Mouse (Mus musculus) c-Kit-positive CD71-positive TER-119-negative erythroid progenitor cells, embryonic 14.5 days (primary cell): ENCODE measurements around the gene Atg4d.
"Not testable (repeated sequence)": the region's sequence is repeated elsewhere in the genome, so short reads cannot be mapped to it uniquely, and the experiment has no call there.

Source experiments
- DNase-seq: peaks from one replicate; pipeline ENCODE4 v3.0.0-alpha.2; 2013; ENCODE audit warnings: low read depth

Atg4d gene

GRCm38 (mm10) chr9:21274336-21274735 is 9.2 kb downstream of the Atg4d start:
- DNase-seq: no peak

GRCm38 (mm10) chr9:21275013-21275710 is 10.1 kb downstream of the Atg4d start:
- no peak for DNase-seq

- no peak for DNase-seq
Observed at GRCm38 (mm10) chr9:21275727-21276126, 10.6 kb downstream of the Atg4d start.

- DNase-seq: no peak
Observed at GRCm38 (mm10) chr9:21276307-21276706, 11.2 kb downstream of the Atg4d start.

- no peak for DNase-seq
Observed at GRCm38 (mm10) chr9:21277776-21278175, 12.7 kb downstream of the Atg4d start.

- DNase-seq: no peak
Observed at GRCm38 (mm10) chr9:21283591-21283990, 18.5 kb downstream of the Atg4d start.

DNA sequence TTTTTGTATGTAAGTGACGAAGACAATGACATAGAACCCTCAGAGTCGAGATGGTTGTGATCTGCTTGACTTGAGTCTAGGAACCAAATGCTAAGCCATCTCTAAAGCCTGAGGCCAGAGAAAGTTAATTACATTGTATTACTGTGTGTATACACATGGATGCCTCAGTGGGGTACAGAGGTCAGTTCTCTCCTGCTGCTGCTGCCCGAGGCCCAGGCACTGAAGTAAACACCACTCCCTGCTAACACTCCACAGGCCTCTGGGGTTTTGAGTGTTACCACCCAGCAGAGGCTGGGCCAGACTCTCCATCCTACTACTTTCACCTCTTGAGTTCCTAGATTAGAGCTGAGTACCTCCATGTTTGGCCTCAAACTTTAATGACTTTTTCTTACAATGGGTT is 18.9 kb downstream of the Atg4d start:
- no peak for DNase-seq

- DNase-seq: no peak
Observed at GRCm38 (mm10) chr9:21286753-21287152, 21.7 kb downstream of the Atg4d start.

DNA sequence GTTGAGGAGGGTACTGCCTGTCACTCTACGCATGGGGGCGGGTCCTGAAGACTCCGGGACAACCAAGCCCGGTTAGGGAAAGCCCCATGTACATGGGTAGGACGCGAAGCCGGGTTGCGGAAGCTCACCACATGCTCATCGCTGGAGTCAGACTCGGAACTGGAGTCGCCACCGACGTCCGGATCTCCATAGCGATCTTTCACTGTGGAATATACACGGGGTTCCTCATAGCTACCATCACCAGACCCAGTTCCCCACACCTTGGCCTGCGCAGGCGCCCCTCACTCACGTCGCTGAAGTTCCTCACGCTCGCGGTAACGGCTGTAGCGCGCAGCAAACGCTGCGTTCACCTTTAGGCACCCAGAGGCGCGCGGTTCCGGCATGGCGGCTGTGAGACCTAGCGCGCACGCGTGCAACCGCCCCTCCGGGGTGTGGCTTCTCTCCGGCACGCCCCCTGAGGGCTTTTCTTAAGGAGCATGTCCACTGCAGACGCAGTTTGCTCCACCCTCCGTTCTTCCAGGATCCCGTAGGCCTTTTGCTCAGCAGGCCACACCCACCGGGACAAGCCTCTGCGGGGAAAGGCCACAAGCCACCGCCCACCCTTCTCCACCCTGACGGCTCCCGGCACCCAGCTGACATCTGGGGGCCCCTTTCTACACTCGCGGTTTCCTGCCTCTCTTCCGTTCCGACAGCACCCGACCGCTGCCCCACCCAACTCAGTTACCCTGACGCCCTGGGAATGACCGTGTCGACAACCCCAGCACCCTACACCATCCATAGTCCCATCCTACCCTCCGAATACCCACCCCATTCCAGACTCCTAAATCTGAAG is 22.7 kb downstream of the Atg4d start, which contains the start of gene Kri1:
TSS of gene Kri1 (minus strand) at position 399 of the 832 bp plus-strand sequence.
- DNase-seq: peak; percentile 98

- no peak for DNase-seq
Observed at GRCm38 (mm10) chr9:21288404-21289336, 23.6 kb downstream of the Atg4d start.

- DNase-seq: no peak
Observed at GRCm38 (mm10) chr9:21289337-21289671, 24.2 kb downstream of the Atg4d start.

- no peak for DNase-seq
Observed at GRCm38 (mm10) chr9:21290589-21290988, 25.5 kb downstream of the Atg4d start.

DNA sequence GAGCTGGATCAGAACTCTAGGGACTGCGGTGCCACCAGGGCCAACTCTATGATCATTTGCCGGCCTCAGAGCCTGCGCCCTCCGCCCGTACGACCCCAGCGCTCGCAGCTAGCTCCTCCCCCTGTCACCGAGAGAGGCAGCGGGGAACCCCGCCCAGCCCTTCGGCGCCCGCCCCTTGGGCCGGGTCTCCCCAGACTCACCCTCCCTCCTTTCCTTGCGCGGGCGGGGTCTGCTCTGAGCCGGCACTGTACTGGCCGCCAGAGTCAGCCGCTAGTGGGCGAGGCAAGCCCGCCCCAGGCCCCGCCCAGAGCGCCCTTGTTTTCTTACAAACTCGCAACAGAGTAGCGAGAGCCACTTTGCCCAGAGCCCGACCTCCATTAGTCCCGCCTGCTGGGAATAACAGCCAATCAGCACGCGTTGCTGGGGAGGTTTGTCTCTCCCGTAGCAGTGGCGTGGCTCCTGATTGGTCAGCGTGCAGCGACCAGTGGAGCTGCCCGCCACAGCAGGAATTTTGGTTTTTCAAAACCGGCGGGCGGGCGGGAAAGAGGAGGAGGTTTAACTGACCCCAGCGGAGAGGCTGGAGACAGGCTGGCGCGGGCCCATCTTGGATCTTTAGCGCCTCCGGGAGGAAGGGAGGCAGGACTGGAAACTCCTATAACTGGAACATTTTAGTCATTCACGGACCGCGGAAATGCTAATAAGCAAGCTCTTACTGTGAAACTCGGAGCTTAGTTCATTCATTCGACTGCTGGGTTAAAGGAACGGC is 26.1 kb downstream of the Atg4d start, which contains the start of gene Cdkn2d:
TSS of gene Cdkn2d (minus strand) at position 386 of the 766 bp plus-strand sequence.
- DNase-seq: peak; percentile 100

DNA sequence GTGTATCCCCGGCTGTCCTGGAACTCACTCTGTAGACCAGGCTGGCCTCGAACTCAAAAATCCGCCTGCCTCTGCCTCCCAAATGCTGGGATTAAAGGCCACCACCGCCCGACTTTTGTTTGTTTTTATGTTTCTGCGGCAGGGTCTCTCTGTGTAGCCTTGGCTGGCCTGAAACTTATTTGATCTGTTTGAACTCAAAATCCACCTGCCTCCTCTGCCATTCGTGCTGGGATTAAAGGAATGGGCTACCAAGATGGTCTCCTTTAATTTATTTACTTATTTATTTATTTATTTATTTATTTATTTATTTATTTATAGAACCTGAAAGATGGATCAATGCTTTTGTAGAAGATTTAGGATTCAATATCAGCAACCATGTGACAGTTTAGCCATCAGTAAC is 26.8 kb downstream of the Atg4d start:
- DNase-seq: not testable (repeated sequence)

- DNase-seq: no peak
Observed at GRCm38 (mm10) chr9:21292271-21292670, 27.2 kb downstream of the Atg4d start.

DNA sequence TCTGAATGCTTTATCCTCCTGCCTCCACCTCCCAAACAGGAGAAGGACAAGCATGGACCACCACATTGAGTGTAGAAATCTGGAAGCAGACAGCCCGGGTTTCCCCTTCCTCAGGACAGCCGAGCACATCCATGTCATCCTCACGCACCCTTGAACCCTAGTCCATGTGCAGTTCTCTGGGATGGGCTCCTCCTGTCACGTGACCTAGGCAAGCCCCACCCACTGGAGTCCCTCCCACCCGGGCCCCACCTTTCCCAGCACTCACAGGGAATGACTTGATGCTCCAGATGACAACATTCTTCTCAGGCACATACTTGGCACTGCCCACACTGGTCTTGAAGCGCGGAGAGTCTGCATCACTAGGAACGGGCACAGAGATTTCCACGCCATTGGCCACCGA is 33.9 kb downstream of the Atg4d start:
- DNase-seq: no peak

DNA sequence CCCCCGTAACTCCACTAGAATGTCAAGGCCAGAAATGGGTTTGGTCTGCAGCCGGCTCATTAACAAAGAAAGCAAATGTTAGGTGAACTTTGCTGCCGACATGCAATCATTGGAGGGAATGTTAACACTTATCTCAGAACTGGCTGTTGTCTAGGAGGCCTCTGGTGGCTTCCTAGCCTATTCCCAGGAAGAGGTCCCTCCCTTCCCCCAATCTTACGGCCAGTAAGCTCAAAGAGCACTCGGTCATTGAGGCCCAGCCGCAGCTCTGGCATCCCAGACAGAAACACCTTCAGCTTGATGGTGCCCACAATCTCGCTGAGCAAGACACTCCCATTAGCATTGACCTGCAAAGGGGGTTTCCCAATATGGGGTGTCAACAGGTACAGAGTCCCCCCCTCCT is 40.0 kb downstream of the Atg4d start:
- no peak for DNase-seq

- peak; percentile 62 for DNase-seq
Observed at GRCm38 (mm10) chr9:21309150-21309741, 44.2 kb downstream of the Atg4d start.

GRCm38 (mm10) chr9:21311695-21312094 is 46.6 kb downstream of the Atg4d start:
- DNase-seq: no peak

DNA sequence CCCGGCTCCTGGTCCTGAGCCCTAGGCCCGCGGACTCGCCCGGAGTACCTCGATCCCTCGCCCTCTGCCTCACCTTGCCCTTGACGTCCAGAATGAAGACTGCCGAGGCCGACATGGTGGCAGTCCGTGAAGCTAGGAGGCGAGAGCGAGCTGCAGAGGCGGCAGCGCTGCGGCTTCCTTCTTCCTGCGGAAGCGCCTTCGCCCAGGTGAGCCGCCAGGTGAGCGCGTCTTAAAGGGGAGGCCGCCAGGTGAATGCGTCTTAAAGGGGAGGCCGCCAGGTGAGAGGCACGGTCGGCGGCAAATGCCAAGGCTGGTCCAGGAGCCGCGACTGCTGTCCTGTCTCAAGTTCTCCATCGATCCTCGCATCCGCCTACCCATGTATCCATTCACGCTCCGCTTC is 47.0 kb downstream of the Atg4d start, which contains the start of gene Ap1m2:
TSS of gene Ap1m2 (minus strand) at position 204 of the 400 bp plus-strand sequence.
- no peak for DNase-seq

DNA sequence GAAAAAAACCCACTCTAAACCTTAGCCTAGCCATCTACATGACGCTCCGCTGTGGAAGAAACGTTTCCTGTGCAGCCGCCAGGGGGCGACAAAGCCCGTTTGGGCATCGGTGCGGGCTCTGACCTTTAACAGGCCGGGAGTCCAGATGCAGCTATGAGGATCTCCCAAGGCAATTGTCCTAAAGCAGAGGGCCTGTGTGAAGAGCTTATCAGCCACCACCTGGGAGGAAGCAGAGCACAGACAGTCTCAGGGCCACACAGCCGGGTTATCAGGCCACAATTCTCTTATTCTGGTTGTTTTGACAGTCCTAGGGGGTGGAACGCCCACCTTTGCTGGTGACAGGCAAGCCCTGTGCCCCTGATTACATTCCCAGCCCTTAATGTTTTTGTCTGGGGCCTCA is 48.3 kb downstream of the Atg4d start:
- peak; percentile 92 for DNase-seq
